Mouse (Mus musculus): ENCODE measurements around the gene Plg.
A peak's percentile ranks its signal among the peaks of the same experiment; 100 is the strongest.

Gene Plg

GRCm38 (mm10) chr17:12385049-12385794, 6.8 kb downstream of the Plg start:
- DNase-seq (ENCODE audit: low read depth): no peak

- DNase-seq (ENCODE audit: low read depth): no peak
Measured at GRCm38 (mm10) chr17:12387781-12388180, 9.4 kb downstream of the Plg start.

- no peak for DNase-seq (ENCODE audit: low read depth)
Measured at GRCm38 (mm10) chr17:12388239-12388638, 9.8 kb downstream of the Plg start.

GRCm38 (mm10) chr17:12396163-12396677, 17.8 kb downstream of the Plg start:
- DNase-seq (ENCODE audit: low read depth): no peak

GRCm38 (mm10) chr17:12403420-12403819, 25.0 kb downstream of the Plg start:
- no peak for DNase-seq (ENCODE audit: low read depth)

- no peak for DNase-seq (ENCODE audit: low read depth)
Measured at GRCm38 (mm10) chr17:12409346-12409944, 31.0 kb downstream of the Plg start.

- no peak for DNase-seq (ENCODE audit: low read depth)
Measured at GRCm38 (mm10) chr17:12412181-12412890, 33.9 kb downstream of the Plg start.

- no peak for DNase-seq (ENCODE audit: low read depth)
Measured at GRCm38 (mm10) chr17:12412891-12413237, 34.5 kb downstream of the Plg start.

GRCm38 (mm10) chr17:12415031-12415735, 36.8 kb downstream of the Plg start:
- no peak for DNase-seq (ENCODE audit: low read depth)

GRCm38 (mm10) chr17:12415741-12416140, 37.3 kb downstream of the Plg start:
- no peak for DNase-seq (ENCODE audit: low read depth)

- peak; percentile 39 for DNase-seq (ENCODE audit: low read depth)
Measured at GRCm38 (mm10) chr17:12416250-12416895, 38.0 kb downstream of the Plg start.

GRCm38 (mm10) chr17:12419491-12420079, 41.2 kb downstream of the Plg start:
- no peak for DNase-seq (ENCODE audit: low read depth)

GRCm38 (mm10) chr17:12420886-12421574, 42.6 kb downstream of the Plg start:
- no peak for DNase-seq (ENCODE audit: low read depth)

GRCm38 (mm10) chr17:12422143-12422542, 43.7 kb downstream of the Plg start:
- DNase-seq (ENCODE audit: low read depth): no peak

GRCm38 (mm10) chr17:12427156-12427555, 48.7 kb downstream of the Plg start:
- DNase-seq (ENCODE audit: low read depth): peak; percentile 25

GRCm38 (mm10) chr17:12428369-12428768, 50.0 kb downstream of the Plg start:
- DNase-seq (ENCODE audit: low read depth): no peak

- no peak for DNase-seq (ENCODE audit: low read depth)
Measured at GRCm38 (mm10) chr17:12431707-12432106, 53.3 kb downstream of the Plg start.

GRCm38 (mm10) chr17:12437771-12438170, 59.4 kb downstream of the Plg start:
- DNase-seq (ENCODE audit: low read depth): no peak

- no peak for DNase-seq (ENCODE audit: low read depth)
Measured at GRCm38 (mm10) chr17:12444561-12444960, 66.2 kb downstream of the Plg start.

GRCm38 (mm10) chr17:12451234-12451633, 72.8 kb downstream of the Plg start:
- DNase-seq (ENCODE audit: low read depth): no peak

Data from c-Kit-positive CD71-positive TER-119-negative erythroid progenitor cells, embryonic 14.5 days (primary cell).